Mouse (Mus musculus): ENCODE measurements around the gene Gpr65. TPM values are rescaled to one million over a fixed set of nuclear protein-coding genes. Genes with fewer than 3 reads are reported as not detected.

Gene Gpr65
- total RNA-seq, 1 experiment from 2014 or later = 19.0 TPM

GRCm38 (mm10) chr12:98280996-98281395, 12.6 kb downstream of the Gpr65 start:
- no peak for ATAC-seq (replicated peaks; ENCODE audit: low read depth, poor library complexity, severe bottlenecking)

GRCm38 (mm10) chr12:98282776-98283486, 14.5 kb downstream of the Gpr65 start:
- ATAC-seq (replicated peaks; ENCODE audit: low read depth, poor library complexity, severe bottlenecking) = peak; percentile 79

- peak; percentile 82 for ATAC-seq (replicated peaks; ENCODE audit: low read depth, poor library complexity, severe bottlenecking)
Observed at GRCm38 (mm10) chr12:98283487-98283860, 15.0 kb downstream of the Gpr65 start.

DNA sequence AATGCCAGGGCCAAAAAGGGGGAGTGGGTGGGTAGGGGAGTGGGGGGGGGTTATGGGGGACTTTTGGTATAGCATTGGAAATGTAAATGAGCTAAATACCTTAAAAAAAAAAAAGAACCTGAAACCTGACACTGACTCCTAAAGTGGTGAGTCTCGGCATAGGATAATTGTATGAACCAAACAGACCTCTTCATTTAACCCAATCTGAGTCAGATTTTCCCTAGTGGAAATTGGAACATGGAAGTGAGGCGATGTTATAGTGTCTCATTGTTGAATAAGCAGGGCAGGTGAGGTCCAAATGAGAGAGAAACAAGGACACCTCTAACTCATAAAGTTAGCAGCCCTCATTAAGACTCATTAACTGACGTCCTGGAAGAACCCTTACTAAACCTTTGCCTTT, 16.0 kb downstream of the Gpr65 start:
- ATAC-seq (replicated peaks; ENCODE audit: low read depth, poor library complexity, severe bottlenecking) = no peak

DNA sequence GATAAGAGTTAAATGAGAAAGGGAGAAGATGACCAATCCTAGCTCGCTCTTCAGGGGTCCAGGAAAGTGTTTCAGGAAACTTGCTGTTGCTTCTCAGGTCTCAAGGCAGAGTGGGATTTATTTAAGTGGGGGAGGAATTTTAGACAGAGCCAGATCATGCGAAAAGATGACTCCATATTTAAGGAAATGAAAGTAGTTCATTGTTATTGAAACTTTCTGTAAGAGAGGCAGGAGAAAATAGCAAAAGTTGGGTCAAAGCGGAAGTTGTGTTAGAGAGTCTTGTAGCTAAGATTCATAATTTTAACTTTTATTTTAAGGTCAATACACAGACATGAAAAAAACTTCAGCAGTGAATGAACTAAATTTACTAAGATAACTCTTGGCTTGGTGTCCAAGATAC, 22.0 kb downstream of the Gpr65 start:
- peak; percentile 54 for ATAC-seq (replicated peaks; ENCODE audit: low read depth, poor library complexity, severe bottlenecking)

GRCm38 (mm10) chr12:98292278-98292677, 23.8 kb downstream of the Gpr65 start:
- no peak for ATAC-seq (replicated peaks; ENCODE audit: low read depth, poor library complexity, severe bottlenecking)

DNA sequence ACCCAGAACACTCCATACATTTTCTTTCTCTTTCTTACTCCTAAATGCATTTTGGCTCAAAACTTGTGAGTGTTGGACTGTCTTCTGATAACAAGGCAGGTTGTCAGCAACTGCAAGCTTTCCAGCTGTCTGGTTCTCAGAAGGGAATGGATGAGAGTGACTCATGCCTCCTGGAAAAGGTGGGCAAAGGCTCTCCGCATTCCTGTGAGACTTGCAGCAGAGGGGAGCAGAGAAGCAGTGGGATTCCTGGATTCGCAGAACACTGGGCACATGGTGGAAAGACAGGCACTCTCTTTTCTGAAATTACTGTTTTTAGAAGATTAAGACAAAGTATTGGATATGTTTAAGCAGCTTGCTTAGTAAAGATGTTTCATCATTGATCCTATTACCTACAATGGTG, 25.8 kb downstream of the Gpr65 start:
- no peak for ATAC-seq (replicated peaks; ENCODE audit: low read depth, poor library complexity, severe bottlenecking)

GRCm38 (mm10) chr12:98301980-98302379, 33.5 kb downstream of the Gpr65 start:
- ATAC-seq (replicated peaks; ENCODE audit: low read depth, poor library complexity, severe bottlenecking) = no peak

DNA sequence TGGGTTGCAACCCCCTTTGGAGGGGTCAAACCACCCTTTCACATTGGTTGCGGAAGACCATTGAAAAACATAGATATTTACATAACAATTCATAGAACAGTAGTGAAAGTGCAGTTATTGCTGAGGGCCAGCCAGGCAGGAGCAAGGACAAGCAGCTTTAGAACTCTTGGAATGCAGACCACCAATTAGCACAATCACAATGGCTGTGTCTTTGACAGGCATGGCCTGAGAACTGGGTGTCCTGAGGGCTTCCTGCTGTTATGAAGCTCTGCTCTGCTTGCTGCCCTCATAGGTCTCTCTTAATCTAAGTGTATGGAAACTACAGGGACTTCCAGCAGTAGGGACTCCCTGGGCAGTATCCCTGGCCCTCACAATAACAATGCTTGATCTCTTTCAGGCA, 34.6 kb downstream of the Gpr65 start:
- ATAC-seq (replicated peaks; ENCODE audit: low read depth, poor library complexity, severe bottlenecking) = no peak

GRCm38 (mm10) chr12:98307179-98307915, 38.9 kb downstream of the Gpr65 start:
- ATAC-seq (replicated peaks; ENCODE audit: low read depth, poor library complexity, severe bottlenecking) = no peak

GRCm38 (mm10) chr12:98311376-98312083, 43.1 kb downstream of the Gpr65 start:
- peak; percentile 57 for ATAC-seq (replicated peaks; ENCODE audit: low read depth, poor library complexity, severe bottlenecking)

DNA sequence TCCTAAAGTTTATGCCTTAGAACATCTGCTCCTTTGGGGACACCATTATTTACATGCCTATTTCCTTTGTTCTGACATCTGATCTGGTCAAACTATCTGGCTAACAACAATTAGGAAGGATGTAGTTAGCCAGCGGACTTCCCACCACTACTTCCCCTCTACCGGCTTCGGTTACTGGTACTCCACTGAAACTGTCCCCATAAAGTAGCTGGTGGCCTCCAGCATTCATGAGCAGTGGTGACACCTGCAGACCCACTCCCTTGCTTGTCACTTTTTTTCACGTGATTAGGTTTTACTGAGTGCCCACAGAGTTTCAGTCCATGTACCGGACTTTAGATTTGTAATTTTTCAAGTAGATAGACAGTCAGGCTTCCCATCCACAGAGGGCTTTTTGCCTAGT, 47.5 kb downstream of the Gpr65 start:
- ATAC-seq (replicated peaks; ENCODE audit: low read depth, poor library complexity, severe bottlenecking) = peak; percentile 63

DNA sequence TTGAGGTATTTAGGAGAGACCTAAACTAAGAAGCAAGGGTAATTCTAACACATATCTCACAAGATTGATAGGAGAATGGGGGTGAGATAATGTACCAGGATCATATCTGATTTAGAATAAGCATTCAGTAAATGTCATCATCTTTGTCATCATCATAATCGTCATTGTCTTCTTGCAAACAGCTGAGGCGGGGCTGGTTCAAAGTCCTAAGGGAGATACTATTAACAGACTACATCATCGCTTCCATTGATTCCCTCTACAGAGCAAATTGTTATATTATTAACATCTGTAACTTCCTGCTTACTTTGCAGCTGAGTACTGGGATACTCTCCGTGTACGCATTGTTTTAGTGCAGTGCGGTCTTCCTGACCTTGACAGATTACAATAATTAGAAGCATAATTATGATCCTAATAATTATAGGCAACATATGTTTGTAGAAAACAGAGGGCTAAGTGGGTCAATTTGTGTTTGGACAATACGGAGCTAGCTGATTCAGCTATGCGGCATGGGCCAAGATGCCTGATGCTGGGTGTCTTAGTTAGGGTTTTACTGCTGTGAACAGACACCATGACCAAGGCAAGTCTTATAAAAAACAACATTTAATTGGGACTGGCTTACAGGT, 49.4 kb downstream of the Gpr65 start:
- no peak for ATAC-seq (replicated peaks; ENCODE audit: low read depth, poor library complexity, severe bottlenecking)

- ATAC-seq (replicated peaks; ENCODE audit: low read depth, poor library complexity, severe bottlenecking) = no peak
Observed at GRCm38 (mm10) chr12:98322426-98322825, 54.0 kb downstream of the Gpr65 start.

DNA sequence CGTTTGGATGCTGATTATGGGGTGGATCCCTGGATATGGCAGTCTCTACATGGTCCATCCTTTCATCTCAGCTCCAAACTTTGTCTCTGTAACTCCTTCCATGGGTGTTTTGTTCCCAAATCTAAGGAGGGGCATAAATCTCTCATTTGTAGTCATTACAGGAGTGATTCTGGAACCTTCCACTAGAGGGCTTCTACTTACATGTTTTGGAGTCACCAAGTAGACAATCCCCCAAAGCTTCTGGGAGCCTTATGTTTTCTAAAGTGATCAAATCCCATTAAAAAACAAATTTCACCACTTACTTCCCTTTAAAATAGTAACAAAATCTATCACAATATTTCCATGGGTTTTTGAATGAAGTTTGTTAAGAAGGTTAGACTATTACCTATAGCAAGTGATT, 55.7 kb downstream of the Gpr65 start:
- ATAC-seq (replicated peaks; ENCODE audit: low read depth, poor library complexity, severe bottlenecking) = peak; percentile 83; the same call in 1 of the 2 replicates

Other genes with a start within 250 kb of the Gpr65 start
- 5.1 and 6.3 TPM in 2 replicates for gene Galc, start 9.2 kb upstream of the Gpr65 start, total RNA-seq (2017)

Data from common myeloid progenitor, adult 5-6 weeks (primary cell).